Mouse (Mus musculus) T-helper 1 cell (primary cell): ENCODE results near the gene Mcat.

Experiments used
- in situ Hi-C: fragments of 300-600 bp; cut with MboI, MseI; formaldehyde crosslinking; loops from one replicate; pipeline ENCODE4 v1.15.1; 2025; ENCODE audit warnings: high pct_unique_total_duplicates

The Mcat gene

GRCm38 (mm10) chr15:83539905-83540304 lies 23.7 kb downstream of the Mcat start:
- in situ Hi-C loops: no loop called here

DNA sequence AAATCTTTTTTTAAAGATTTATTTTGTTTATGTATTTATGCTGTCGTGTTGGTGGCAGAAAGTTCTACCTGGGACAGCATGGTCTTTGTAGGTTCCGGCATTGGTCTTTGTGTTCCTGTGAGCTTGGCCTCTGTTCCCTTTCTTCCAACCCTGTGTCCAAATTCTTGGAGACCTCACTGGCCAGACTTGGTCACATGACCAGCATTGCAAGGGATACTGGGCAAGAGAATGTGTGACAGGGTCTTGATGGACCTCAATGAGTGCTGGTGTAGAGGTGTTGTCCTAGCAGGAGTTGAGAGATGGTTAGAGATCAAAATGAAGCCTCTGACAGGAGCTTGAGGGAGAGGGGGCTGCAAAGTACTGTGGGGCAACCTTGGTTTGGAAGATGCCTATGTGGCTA lies 24.7 kb downstream of the Mcat start:
- in situ Hi-C loops: no loop called here

- in situ Hi-C loops: no loop called here
Measured at GRCm38 (mm10) chr15:83535890-83536231, 27.7 kb downstream of the Mcat start.

DNA sequence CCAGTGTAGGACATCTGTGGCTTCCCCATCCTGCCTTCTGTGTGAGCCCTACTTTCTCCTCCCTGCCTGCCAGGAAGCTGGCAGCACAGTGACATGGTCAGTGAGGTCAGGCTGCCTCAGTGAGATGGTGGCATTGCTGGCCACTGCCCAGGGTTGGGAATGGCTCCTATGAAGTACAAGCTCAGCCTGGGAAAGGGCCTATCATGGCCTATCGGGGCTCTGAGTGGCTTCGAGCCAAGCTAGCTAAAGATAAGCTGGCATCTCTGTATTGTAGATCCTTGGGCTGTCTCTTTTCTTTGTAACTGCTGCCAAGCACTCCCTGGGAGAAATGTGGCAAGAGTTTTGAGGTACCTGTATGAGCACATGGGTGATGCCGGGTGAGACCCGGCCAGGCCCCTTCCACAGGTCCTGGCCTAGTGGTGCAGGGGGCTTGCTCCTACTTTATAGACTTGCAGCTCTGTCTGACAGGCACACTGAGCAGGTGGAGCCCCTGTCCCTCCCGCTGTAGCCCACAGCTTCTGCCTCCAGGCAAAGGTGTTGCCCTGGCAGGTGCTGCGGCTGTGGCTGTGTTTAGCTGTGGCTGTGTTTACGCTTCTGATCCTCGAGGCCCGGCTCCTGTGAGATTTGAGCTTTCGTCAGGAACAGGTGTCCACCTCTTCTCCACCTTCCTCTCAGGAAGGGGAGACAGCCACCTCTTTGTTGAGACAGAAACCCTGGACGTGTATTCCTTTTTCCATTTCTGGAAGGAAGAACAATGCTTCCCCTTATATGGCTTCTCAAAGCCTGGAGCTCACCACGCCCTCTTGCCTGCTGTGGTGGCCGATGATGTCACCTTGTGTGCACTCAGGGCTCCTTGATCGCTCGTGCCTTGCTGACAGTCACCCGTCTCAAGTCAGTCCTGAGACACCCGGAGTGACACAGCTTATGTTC lies 28.4 kb downstream of the Mcat start:
- in situ Hi-C loops: no loop called here

- in situ Hi-C loops: no loop called here
Measured at GRCm38 (mm10) chr15:83532606-83533005, 31.0 kb downstream of the Mcat start.

GRCm38 (mm10) chr15:83531961-83532469 lies 31.6 kb downstream of the Mcat start:
- in situ Hi-C loops: no loop called here

DNA sequence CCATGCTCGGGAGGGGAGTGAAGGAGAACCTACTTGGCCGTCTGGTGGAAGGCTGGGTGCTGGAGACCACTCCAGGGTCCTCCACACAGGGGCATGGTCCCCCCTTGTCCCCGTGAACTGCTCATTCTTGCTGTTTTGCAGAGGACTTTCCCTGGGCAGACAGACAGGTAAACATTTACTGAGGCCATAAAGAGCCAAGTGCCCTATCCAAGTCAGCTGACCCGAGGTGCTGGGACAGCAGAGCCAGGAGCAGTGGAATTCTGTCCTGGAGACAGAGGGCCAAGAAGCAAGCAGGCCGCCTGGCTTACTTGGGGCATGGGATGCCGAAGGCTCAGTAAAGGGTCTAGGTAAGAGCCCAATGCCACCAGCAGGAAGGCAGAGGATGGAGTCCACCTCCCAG lies 32.9 kb downstream of the Mcat start:
- in situ Hi-C loops: no loop called here

DNA sequence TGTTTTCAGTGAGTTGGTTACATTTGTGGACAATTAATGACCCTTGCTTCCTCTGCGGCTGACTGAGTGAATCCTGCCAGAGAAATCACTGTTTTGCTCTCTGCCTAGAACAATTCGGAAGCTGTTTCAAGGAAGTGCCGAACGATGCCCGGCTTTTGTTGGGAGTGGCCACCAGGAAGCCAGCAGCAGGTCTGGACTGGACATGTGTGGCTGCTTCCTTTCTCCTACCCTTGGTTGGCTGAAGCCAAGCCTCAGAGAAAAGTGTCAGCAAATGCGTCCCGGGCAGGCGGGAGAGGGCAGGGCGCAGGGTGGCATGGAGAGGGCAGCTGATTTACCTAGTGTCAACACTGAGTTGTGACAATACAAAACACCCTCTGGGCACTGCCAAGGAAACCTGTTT lies 33.4 kb downstream of the Mcat start:
- in situ Hi-C loops: no loop called here

- in situ Hi-C loops: no loop called here
Measured at GRCm38 (mm10) chr15:83529765-83530164, 33.8 kb downstream of the Mcat start.

DNA sequence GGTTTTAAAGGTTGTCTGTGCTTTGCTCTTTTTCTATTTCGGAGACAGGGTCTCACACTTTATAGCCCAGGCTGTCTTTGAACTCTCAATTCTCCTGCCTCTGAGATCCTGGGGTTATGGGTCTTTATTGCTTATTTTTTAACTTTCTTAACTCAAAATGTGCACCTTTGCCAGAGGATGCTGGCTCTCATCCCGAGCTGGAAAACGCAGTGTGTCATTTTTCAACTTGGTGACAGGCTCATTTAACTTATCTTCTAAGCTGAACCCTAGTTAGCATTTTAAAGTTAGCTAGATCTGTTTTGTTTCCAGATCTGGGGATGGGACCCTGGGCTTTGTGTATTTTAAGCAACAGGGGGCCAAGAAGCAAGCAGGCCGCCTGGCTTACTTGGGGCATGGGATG lies 34.7 kb downstream of the Mcat start:
- in situ Hi-C loops: no loop called here

GRCm38 (mm10) chr15:83527747-83528146 lies 35.8 kb downstream of the Mcat start:
- in situ Hi-C loops: no loop called here

GRCm38 (mm10) chr15:83527092-83527437 lies 36.5 kb downstream of the Mcat start:
- in situ Hi-C loops: no loop called here

DNA sequence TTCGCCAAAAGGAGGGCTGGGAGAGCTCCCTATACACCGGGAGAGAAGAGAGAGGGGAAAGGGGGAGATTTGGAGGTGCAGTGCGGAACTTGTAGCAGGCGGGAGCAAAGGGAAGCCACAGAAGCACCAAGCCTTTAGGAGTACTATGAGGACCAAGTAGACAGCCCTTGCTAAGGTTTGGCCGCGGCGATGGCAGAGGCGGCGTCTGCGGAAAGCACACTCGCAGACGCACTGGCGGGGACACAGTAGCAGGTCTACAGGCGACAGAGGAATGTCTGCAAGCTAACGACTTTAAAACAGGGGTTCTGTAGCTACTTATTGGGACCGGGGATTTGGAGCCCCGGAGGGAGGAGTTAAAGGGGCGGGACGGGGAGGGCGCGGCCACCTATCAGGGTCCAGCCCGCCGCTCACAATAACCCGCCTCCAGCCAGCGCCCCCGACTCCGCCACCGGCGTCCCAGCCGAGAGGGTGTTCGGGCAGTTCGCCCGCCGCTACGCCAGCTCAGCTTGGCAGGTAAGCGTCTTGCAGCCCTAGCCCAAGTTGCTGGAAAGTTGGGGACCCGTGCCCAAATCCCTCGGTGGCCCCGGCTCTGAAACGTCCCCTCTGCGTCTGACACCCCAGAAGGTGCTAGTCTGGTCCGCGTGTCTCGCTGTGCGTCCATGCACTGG lies 37.0 kb downstream of the Mcat start, which contains the start of gene Bik:
TSS of gene Bik (plus strand) at position 439 of the 668 bp plus-strand sequence.
- in situ Hi-C loops: no loop called here

DNA sequence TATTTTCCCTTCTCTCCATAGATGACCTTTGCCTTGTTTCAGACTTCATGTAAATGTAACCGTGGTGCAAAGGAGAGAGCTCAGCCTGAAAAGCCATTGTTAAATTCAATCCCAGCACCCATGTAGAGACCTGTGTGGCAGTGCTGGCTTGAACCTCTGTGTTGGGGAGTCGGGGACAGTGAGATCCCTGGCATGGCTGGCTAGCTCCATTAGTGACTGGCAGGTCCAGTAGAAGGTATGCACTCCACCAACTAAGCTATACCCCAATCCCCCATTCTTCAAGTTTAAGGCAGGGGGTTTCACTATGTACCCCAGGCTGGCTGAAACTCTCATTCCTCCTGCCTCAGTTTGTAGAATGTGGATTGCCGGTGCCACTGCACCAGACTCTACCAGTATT lies 39.3 kb downstream of the Mcat start:
- in situ Hi-C loops: no loop called here

- in situ Hi-C loops: no loop called here
Measured at GRCm38 (mm10) chr15:83523638-83524332, 39.8 kb downstream of the Mcat start.

- in situ Hi-C loops: no loop called here
Measured at GRCm38 (mm10) chr15:83523196-83523595, 40.4 kb downstream of the Mcat start.

DNA sequence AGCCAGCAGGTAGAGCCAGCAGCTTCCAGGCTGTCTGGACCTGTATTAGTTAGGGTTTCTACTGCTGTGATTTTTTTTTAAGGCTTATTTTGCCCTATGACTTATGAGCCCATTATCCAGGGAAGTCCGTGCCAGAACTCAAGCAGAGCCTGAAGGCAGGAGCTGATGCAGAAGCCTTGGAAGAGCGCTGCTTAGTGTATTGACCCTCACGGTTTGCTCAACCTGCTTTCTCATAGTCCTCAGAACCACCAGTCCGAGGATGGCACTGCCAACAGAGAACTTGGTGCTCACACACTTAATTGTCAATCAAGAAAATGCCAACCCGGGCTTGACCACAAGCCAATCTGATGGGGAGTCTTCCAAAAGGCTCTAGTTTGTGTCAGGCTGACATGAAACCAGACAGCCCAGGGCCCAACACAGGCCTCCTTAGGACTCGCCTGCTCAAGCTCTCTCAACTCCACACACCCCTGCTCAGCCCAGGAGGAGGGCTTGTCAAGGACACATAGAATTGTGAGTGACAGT lies 42.7 kb downstream of the Mcat start:
- in situ Hi-C loops: no loop called here

DNA sequence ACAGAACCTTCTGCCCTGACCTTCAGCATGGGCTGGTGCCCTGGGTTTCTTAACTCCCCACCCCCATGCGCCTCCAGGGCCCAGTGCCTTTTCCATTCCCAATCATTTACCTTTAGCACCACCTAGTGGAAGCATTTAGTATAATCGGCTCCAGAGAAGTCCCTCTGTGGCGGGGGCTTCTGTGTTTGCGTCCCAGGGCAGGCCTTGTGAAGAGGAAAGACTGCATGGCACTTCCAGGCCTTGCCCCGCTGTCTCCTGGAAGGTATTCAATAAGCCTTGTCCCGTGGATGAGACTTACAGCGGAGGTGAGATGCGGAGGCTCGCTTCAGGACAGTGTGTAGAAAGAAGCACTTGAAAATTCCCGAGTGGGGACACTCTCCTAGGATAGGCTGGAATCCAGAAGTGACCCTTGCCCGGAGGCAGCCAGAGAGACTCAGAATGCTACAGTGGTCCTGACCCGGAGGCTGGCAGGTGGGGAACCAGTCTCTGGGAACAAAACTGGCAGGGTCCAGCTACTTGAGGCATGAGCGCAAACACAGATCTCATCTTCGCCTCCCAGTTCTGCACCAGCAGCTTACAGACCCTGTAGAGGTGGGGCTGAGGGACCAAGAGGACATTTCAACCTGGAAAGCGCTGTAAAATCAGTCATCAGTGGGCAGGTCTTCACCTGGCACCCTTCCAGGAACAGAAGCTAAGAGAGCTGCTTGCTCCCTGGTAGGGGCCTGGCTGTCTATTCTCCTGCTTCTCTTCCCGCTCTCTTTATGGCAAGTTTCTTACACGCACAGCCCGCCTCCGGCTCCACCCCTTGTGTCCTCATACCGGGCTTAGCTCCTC lies 45.2 kb downstream of the Mcat start:
- in situ Hi-C loops: no loop called here

GRCm38 (mm10) chr15:83515018-83515417 lies 48.6 kb downstream of the Mcat start:
- in situ Hi-C loops: no loop called here

DNA sequence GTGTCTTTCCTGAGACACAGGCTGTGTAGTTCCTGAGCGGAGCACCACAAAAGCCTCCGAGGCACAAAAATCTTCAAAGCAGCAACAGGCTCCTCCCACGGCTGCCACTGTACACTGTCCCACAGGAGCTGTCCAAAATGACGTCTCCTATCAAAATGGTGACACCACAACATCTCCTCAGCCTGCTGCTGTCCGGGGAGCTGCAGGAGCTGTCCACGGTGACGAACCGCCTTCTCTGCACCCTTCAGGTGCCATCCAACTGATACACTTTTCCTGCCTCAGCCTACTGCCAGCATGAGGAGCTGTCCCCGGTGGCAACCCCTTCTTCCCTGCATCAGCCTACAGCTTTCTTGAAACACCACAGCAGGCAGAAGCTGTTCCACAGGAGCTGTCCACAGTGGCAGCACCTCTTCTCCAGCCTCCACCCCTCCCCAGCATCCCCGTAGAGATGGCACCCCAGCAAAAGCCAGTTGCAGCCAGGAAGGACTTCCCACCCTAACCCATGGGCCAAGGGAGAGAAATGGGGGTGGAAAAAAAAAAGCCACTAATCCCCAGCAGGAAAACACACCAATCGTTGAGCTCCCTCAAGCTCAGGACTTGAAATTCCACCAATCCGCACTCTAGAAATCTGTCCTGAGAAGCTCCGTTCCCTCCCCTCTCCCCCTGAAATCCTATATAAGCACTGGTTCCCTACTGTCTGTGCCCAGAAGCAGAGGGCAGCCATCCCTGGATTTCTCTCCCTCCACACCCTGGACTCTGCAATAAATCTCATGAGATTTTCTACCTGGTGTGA lies 50.9 kb downstream of the Mcat start:
- in situ Hi-C loops: no loop called here
